Mouse (Mus musculus): Measurements from ENCODE around the gene Rbm43.

- TF ChIP-seq CTCF (IDR thresholded peaks at IDR 0.05; ENCODE audit: insufficient read depth, low read depth, low read length) (no peak), POLR2A (IDR thresholded peaks at IDR 0.05; ENCODE audit: insufficient read depth, low read depth, low read length) (no peak)
Measured at GRCm38 (mm10) chr2:51970897-51971296, 35.9 kb upstream of the Rbm43 start.

Data from olfactory bulb, adult 2 months (tissue).